ENCODE assay signal across 11 mouse cellular contexts in genomic region chr6:59311241-59311640, GRCm38 (mm10).
"Had no signal": no experiment of that assay in that cellular context is flagged by ENCODE, and none has a peak within 500 bp of the region (broad histone marks: within the 10 kb centered on the region; RNA-seq: fewer than 3 reads in every experiment).

No protein-coding gene starts in this region.

- DNase-seq: retina, postnatal 1 day; right cerebral cortex, adult 18-20 months; right cerebral cortex, postnatal 14 days; right cerebral cortex, postnatal 25 days; right cerebral cortex, postnatal 4 days; spleen, adult 18-20 months; thymus, adult 18-20 months; thymus, adult 2 months; thymus, postnatal 14 days; thymus, postnatal 36 days; thymus, postnatal 4 days had no signal
